Comparison of ENCODE assay signal across 9 mouse cellular contexts in the genomic region with DNA sequence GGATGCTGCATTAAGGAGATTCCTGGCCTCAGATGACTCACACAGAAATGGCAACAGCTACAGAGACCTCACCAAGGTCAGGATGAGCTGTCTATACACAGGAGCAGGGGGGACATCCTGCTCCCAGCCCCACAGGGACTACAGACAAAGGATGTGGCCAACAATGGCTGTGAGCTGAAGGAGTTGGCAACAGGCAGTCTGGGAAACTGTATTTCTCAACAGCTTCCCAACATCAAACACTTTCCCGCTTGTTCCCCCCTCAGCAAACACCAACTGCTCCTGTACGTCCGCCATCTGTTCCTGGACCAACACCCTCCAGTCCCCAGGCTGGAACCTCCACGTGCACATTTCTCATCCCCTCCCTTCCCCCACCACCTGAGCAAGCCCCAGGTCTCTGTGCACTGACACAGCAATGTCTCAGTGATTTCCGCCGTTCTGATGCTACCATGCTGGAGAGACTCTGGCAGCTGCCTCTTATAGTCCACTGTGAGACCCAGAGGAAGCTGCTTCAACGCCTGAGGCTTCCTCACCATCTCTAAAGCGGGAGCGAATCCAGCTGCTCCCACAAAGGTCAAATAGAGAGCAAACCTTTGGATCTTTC. TPM values are rescaled to one million over a fixed set of nuclear protein-coding genes. Genes with fewer than 3 reads are reported as not detected.
A peak's percentile ranks its signal among the peaks of the same experiment; 100 is the strongest.
DNase-seq lines count a peak whose midpoint lies in the region; ATAC-seq and TF ChIP-seq lines count a peak whose summit lies in the region.
"Had no signal": no experiment of that assay in that cellular context is flagged by ENCODE, and none has a peak within 500 bp of the region (broad histone marks: within the 10 kb centered on the region; RNA-seq: fewer than 3 reads in every experiment).

No protein-coding gene starts in this region.

- no peak overlapping the region for H3K9ac ChIP-seq in hindbrain, embryonic 14.5 days

- H3K9me3 ChIP-seq in hindbrain, embryonic 14.5 days (ENCODE audit: control insufficient read depth, low read length), result no peaks in the 10 kb centered on the region

- no peaks in the 10 kb centered on the region for H3K27me3 ChIP-seq in hindbrain, embryonic 14.5 days (ENCODE audit: control insufficient read depth, insufficient read depth, low read length)

- H3K4me3 ChIP-seq in hindbrain, embryonic 14.5 days (replicated peaks; ENCODE audit: low read length), result no peak overlapping the region
- H3K4me3 ChIP-seq in gastrocnemius, adult 2 months, result no peak overlapping the region

- no peaks in the 10 kb centered on the region for H3K36me3 ChIP-seq in hindbrain, embryonic 14.5 days (replicated peaks; ENCODE audit: control insufficient read depth, insufficient read depth)

- peak; percentile 47; the same call in 1 of the 2 replicates for ATAC-seq in hindbrain, embryonic 14.5 days (ENCODE audit: low FRiP score)

- DNase-seq in adrenal gland, adult 2 months, result peak; percentile 38
- no peak for DNase-seq in adrenal gland, postnatal 25 days
- DNase-seq in adrenal gland, postnatal 14 days, result peak; percentile 33
- DNase-seq in hindbrain, embryonic 14.5 days (ENCODE audit: low spot score), result no peak
- DNase-seq in lung, postnatal 10 days, result peak; percentile 45
- no peak for DNase-seq in gastrocnemius, adult 2 months
- DNase-seq in layer of hippocampus, postnatal 14 days (ENCODE audit: low spot score in 2 of 2), result no peak
- DNase-seq in layer of hippocampus, postnatal 36 days, result no peak

- no peak overlapping the region for H3K4me2 ChIP-seq in hindbrain, embryonic 14.5 days (replicated peaks)

- 47% methylated on average over 9 of the region's 9 CpGs for WGBS in hindbrain, embryonic 14.5 days

- intact Hi-C loops in gastrocnemius, adult 2 months (cut with DNase I), result no loop called here

- no peak for TF ChIP-seq CTCF in gastrocnemius, adult 2 months (IDR thresholded peaks at IDR 0.05)

- H3K4me1 ChIP-seq in hindbrain, embryonic 14.5 days (replicated peaks; ENCODE audit: control insufficient read depth, insufficient read depth, low read length), result no peaks in the 10 kb centered on the region

- H3K27ac ChIP-seq in hindbrain, embryonic 14.5 days, result no peak overlapping the region
- no peak overlapping the region for H3K27ac ChIP-seq in gastrocnemius, adult 2 months

RNA-seq across cellular contexts. Expression of a gene that starts 9.5 kb away (rescaled TPM):
- under 1 TPM in 1 of 2 experiments, not detected in 1; 0.14 TPM for total RNA-seq in adrenal gland, adult 2 months (2021)
- polyA plus RNA-seq in adrenal gland, adult 2 months (2012; rRNA removed), result 0.10 and 0.16 TPM in 2 replicates
- 0.12 TPM in 1 of 2 replicates, not detected in the other for total RNA-seq in adrenal gland, postnatal 25 days (2021)
- not detected in 2 replicates for total RNA-seq in adrenal gland, postnatal 14 days (2021)
- 0.27 and 0.38 TPM in 2 replicates for polyA plus RNA-seq in hindbrain, embryonic 14.5 days (2014; fragmentation: Nextera tagmentation; extraction: Ambion mirVana)
- under 1 TPM in 1 of 2 experiments, not detected in 1; 0.11 TPM for total RNA-seq in gastrocnemius, adult 2 months (2021)
- under 1 TPM in 1 of 2 experiments, not detected in 1; 0.14 TPM for total RNA-seq in layer of hippocampus, postnatal 14 days (2021)
- total RNA-seq in layer of hippocampus, postnatal 36 days (2021), result not detected

RNA-seq across cellular contexts. Expression of a gene that starts 21.2 kb away (rescaled TPM):
- total RNA-seq in adrenal gland, adult 2 months (2021), result 1 to 10 TPM in 1 of 2 experiments, under 1 TPM in 1; 0.35 to 2.0 TPM
- 1.7 and 1.8 TPM in 2 replicates for polyA plus RNA-seq in adrenal gland, adult 2 months (2012; rRNA removed)
- 0.95 and 1.3 TPM in 2 replicates for total RNA-seq in adrenal gland, postnatal 25 days (2021)
- 1.5 and 2.7 TPM in 2 replicates for total RNA-seq in adrenal gland, postnatal 14 days (2021)
- 2.1 and 2.4 TPM in 2 replicates for polyA plus RNA-seq in hindbrain, embryonic 14.5 days (2014; fragmentation: Nextera tagmentation; extraction: Ambion mirVana)
- total RNA-seq in gastrocnemius, adult 2 months (2021), result under 1 TPM; 0.20 to 0.28 TPM
- under 1 TPM; 0.12 to 0.23 TPM for total RNA-seq in layer of hippocampus, postnatal 14 days (2021)
- under 1 TPM; 0.15 to 0.18 TPM for total RNA-seq in layer of hippocampus, postnatal 36 days (2021)

RNA-seq across cellular contexts. Expression of a gene that starts 39.8 kb away (rescaled TPM):
- not detected for total RNA-seq in adrenal gland, adult 2 months (2021)
- not detected in 2 replicates for polyA plus RNA-seq in adrenal gland, adult 2 months (2012; rRNA removed)
- not detected in 2 replicates for total RNA-seq in adrenal gland, postnatal 25 days (2021)
- not detected in 2 replicates for total RNA-seq in adrenal gland, postnatal 14 days (2021)
- polyA plus RNA-seq in hindbrain, embryonic 14.5 days (2014; fragmentation: Nextera tagmentation; extraction: Ambion mirVana), result 2.8 and 7.8 TPM in 2 replicates
- not detected for total RNA-seq in gastrocnemius, adult 2 months (2021)
- total RNA-seq in layer of hippocampus, postnatal 14 days (2021), result 1 to 10 TPM in 1 of 2 experiments, not detected in 1; 1.2 TPM
- not detected for total RNA-seq in layer of hippocampus, postnatal 36 days (2021)
- polyA plus RNA-seq: liver, embryonic 16.5 days had no signal

RNA-seq across cellular contexts. Expression of a gene that starts 53.4 kb away (rescaled TPM):
- total RNA-seq in adrenal gland, adult 2 months (2021), result 10 to 100 TPM; 14.5 to 17.3 TPM
- polyA plus RNA-seq in adrenal gland, adult 2 months (2012; rRNA removed), result 1.1 and 1.5 TPM in 2 replicates
- 20.4 and 22.0 TPM in 2 replicates for total RNA-seq in adrenal gland, postnatal 25 days (2021)
- 16.6 and 18.7 TPM in 2 replicates for total RNA-seq in adrenal gland, postnatal 14 days (2021)
- 9.8 and 10.5 TPM in 2 replicates for polyA plus RNA-seq in hindbrain, embryonic 14.5 days (2014; fragmentation: Nextera tagmentation; extraction: Ambion mirVana)
- 10 to 100 TPM in 1 of 2 experiments, 1 to 10 TPM in 1; 8.9 to 12.7 TPM for total RNA-seq in gastrocnemius, adult 2 months (2021)
- 10 to 100 TPM in 1 of 2 experiments, 1 to 10 TPM in 1; 8.8 to 13.4 TPM for total RNA-seq in layer of hippocampus, postnatal 14 days (2021)
- total RNA-seq in layer of hippocampus, postnatal 36 days (2021), result 10 to 100 TPM; 13.6 to 14.6 TPM

RNA-seq across cellular contexts. Expression of a gene that starts 53.6 kb away (rescaled TPM):
- 10 to 100 TPM; 13.3 TPM for total RNA-seq in adrenal gland, adult 2 months (2021)
- 1.3 and 1.6 TPM in 2 replicates for polyA plus RNA-seq in adrenal gland, adult 2 months (2012; rRNA removed)
- total RNA-seq in adrenal gland, postnatal 25 days (2021), result 14.8 and 18.0 TPM in 2 replicates
- total RNA-seq in adrenal gland, postnatal 14 days (2021), result 14.3 and 18.1 TPM in 2 replicates
- 25.3 and 27.2 TPM in 2 replicates for polyA plus RNA-seq in hindbrain, embryonic 14.5 days (2014; fragmentation: Nextera tagmentation; extraction: Ambion mirVana)
- total RNA-seq in gastrocnemius, adult 2 months (2021), result 1 to 10 TPM; 6.5 to 9.4 TPM
- 10 to 100 TPM; 17.3 to 18.0 TPM for total RNA-seq in layer of hippocampus, postnatal 14 days (2021)
- total RNA-seq in layer of hippocampus, postnatal 36 days (2021), result 10 to 100 TPM; 12.7 to 19.6 TPM

Comparison
In these comparisons a context has a peak if more than half of its experiments do, and no peak if none do; other contexts are left out.
1. DNase-seq: peak in adrenal gland, adult 2 months (single experiment), adrenal gland, postnatal 14 days (single experiment) and lung, postnatal 10 days (single experiment); none in adrenal gland, postnatal 25 days (single experiment), hindbrain, embryonic 14.5 days (single experiment), gastrocnemius, adult 2 months (single experiment), layer of hippocampus, postnatal 14 days (0 of 2) and layer of hippocampus, postnatal 36 days (0 of 2).